Mouse (Mus musculus) brain, embryonic 14.5 days (tissue): ENCODE results near the gene Bcr.

ENCODE experiments used
- CTCF ChIP-seq: fragments of 200-500 bp; IDR thresholded peaks from 2 replicates; pipeline ENCODE4 v1.5.1; 2012; ENCODE audit warnings: inconsistent platforms, mild to moderate bottlenecking, moderate library complexity, borderline replicate concordance; ENCODE audit not compliant: insufficient read depth, insufficient read length; ENCODE audit errors: extremely low read depth
- POLR2A ChIP-seq: fragments of 200-500 bp; IDR thresholded peaks from 2 replicates; pipeline ENCODE4 v1.6.1; 2012; ENCODE audit warnings: mild to moderate bottlenecking, inconsistent platforms, borderline replicate concordance; ENCODE audit not compliant: poor library complexity, insufficient read depth, insufficient read length, severe bottlenecking; ENCODE audit errors: extremely low read depth

GRCm38 (mm10) chr10:75032395-75032794 is 28.0 kb upstream of the Bcr start, which contains the start of gene Rsph14:
- TF ChIP-seq CTCF = no peak
- TF ChIP-seq POLR2A = no peak
